Mouse (Mus musculus) limb, embryonic 13.5 days (tissue): ENCODE data around the gene Aven. TPM values are rescaled to one million over a fixed set of nuclear protein-coding genes. Genes with fewer than 3 reads are reported as not detected.

Source experiments
- ATAC-seq: fragments of 200-750 bp; cut with Nextera tagmentation; 2 replicates; pipeline ENCODE4 v1.8.0; 2017; ENCODE audit warnings: low read depth, moderate number of reproducible peaks, moderate TSS enrichment; ENCODE audit not compliant: low FRiP score
- H3K27ac ChIP-seq: fragments of 300-500 bp; sonication (generic); 2 replicates; pipeline ENCODE4 v1.5.1; 2015; ENCODE audit warnings: inconsistent platforms, mild to moderate bottlenecking, moderate library complexity
- H3K27me3 ChIP-seq: fragments of 300-500 bp; sonication (generic); 2 replicates; pipeline ENCODE4 v1.6.1; 2015; ENCODE audit warnings: mild to moderate bottlenecking, inconsistent platforms
- H3K36me3 ChIP-seq: fragments of 300-500 bp; sonication (generic); 2 replicates; pipeline ENCODE4 v1.6.1; 2015; ENCODE audit warnings: inconsistent platforms, mild to moderate bottlenecking, moderate library complexity
- H3K4me1 ChIP-seq: fragments of 300-500 bp; sonication (generic); 2 replicates; pipeline ENCODE4 v1.6.1; 2015; ENCODE audit warnings: inconsistent platforms
- H3K4me2 ChIP-seq: fragments of 300-500 bp; sonication (generic); replicated peaks from 2 replicates; pipeline ENCODE4 v1.6.1; 2015; ENCODE audit warnings: inconsistent platforms, mild to moderate bottlenecking, moderate library complexity
- H3K4me3 ChIP-seq: fragments of 300-500 bp; sonication (generic); 2 replicates; pipeline ENCODE4 v1.5.1; 2015; ENCODE audit warnings: moderate library complexity, mild to moderate bottlenecking, inconsistent platforms
- H3K9ac ChIP-seq: fragments of 300-500 bp; sonication (generic); 2 replicates; pipeline ENCODE4 v1.6.1; 2015; ENCODE audit warnings: mild to moderate bottlenecking, inconsistent platforms
- H3K9me3 ChIP-seq: fragments of 300-500 bp; sonication (generic); 2 replicates; pipeline ENCODE4 v1.6.1; 2016; ENCODE audit warnings: inconsistent platforms
- WGBS: fragments of 180-500 bp; shearing (Covaris S2); methylation state at CpG from one replicate; pipeline ENCODE4 v1.1.7; 2015; 5-methylcytosine and 5-hydroxymethylcytosine counted together
- microRNA-seq: library from miRNA; unstranded; fragments of <30 nt; microRNA quantifications from one replicate; pipeline ENCODE4, GENCODE M21; 2016
- polyA plus RNA-seq: library from polyadenylated mRNA; unstranded; fragments of >200 nt; fragmentation: Nextera tagmentation; extraction: Ambion mirVana; gene quantifications from 2 replicates; pipeline ENCODE4 v1.2.1, GENCODE M21; 2015

Aven gene
- polyA plus RNA-seq, 1 experiment from 2014 or later = 6.8 TPM

DNA sequence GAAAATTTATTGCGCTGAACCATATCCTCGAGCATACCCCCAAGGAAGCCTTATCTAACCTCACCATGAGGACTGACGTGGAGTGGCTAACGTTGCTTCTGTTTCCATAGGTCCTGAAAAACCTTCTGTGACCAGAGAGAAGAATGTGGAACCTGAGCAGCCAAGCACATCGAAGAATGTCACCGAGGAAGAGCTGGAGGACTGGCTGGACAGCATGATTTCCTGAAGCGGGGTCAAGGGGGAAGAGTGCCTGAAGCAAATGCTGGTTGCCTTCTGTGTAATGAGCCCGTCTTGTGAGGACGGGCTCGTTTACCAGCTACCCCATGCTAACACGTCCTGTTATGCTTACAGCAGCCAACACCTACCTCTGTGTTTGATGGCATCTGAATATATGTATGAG is 137.9 kb downstream of the Aven start:
- no peaks in the 10 kb centered on the region for H3K4me1 ChIP-seq
- no peak overlapping the region for H3K9ac ChIP-seq
- no peaks in the 10 kb centered on the region for H3K27me3 ChIP-seq
- ATAC-seq = no peak
- H3K36me3 ChIP-seq = no peaks in the 10 kb centered on the region
- no peak overlapping the region for H3K27ac ChIP-seq
- H3K4me2 ChIP-seq = no peak overlapping the region
- 80% methylated on average over 11 of the region's 11 CpGs for WGBS
- no peak overlapping the region for H3K4me3 ChIP-seq
- no peaks in the 10 kb centered on the region for H3K9me3 ChIP-seq

DNA sequence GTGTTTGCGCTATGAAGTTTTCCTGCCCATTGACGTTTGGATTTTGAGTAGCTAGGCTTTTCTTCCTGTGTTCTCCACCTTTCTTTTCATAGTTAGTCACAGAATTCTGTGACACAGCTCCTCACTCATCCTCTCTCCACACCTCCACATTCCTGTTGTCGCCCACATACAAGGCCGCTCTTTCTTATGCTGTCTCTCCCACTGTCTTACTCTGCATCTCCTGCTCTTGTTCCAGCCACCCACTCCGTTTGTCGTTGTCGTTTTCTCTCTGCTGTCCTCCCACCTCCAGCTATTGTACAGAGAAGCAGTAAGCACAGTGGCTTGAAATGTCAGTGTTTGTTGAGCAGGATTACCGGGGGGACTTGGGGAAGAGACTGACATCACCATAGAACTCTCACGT is 139.8 kb downstream of the Aven start:
- Histone ChIP-seq H3K9ac (no peak overlapping the region), H3K27me3 (no peaks in the 10 kb centered on the region), H3K4me1 (no peaks in the 10 kb centered on the region), H3K36me3 (no peaks in the 10 kb centered on the region), H3K9me3 (no peaks in the 10 kb centered on the region), H3K4me3 (no peak overlapping the region), H3K4me2 (no peak overlapping the region), H3K27ac (no peak overlapping the region)
- 93% methylated on average over 9 of the region's 9 CpGs for WGBS
- ATAC-seq = no peak

DNA sequence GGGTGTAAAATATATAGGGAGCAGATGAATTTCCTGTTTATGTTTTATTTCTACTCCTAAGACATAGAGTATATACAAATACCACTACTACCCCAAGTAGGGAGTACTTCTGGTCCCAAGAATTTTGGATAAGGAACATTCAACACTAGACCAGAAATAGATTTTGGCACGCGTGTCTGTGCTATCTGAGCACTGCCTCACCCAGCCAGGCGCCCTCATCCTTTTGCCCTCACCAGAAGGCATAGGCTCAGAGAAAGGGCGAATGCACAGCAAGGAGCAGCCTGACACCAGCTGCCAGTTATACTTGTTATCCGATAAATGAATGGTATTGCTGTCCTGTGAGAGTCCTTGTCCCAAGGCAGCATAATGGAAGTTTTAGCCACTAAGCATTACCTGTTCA is 144.4 kb downstream of the Aven start:
- WGBS = 94% methylated on average over 5 of the region's 5 CpGs

DNA sequence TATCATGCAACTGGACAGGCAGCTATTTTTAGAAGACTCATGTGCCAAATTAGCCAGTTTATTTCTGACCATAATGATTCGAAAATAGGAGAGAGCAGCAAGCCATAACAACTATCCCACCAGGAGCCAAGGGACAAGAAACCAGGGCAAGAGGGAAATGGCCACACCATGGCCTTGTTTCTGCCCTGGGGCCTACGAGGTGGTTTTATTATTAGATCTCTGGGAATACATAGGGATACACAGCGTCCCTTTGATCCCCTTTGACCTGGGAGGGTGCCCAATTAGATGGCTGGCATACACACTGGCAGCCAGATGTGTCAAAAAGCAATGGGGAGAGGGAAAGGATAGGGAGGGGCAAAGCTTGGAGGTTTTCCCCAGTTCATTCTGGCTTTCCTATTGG is 161.1 kb downstream of the Aven start:
- H3K4me3 ChIP-seq = no peak overlapping the region
- no peak for ATAC-seq

More for the DNA sequence above, 144.4 kb downstream of the Aven start:
- Histone ChIP-seq H3K4me1 (no peaks in the 10 kb centered on the region), H3K27ac (no peak overlapping the region), H3K36me3 (no peaks in the 10 kb centered on the region), H3K9ac (no peak overlapping the region), H3K27me3 (no peaks in the 10 kb centered on the region), H3K4me2 (no peak overlapping the region), H3K4me3 (no peak overlapping the region), H3K9me3 (no peaks in the 10 kb centered on the region)
- no peak for ATAC-seq

DNA sequence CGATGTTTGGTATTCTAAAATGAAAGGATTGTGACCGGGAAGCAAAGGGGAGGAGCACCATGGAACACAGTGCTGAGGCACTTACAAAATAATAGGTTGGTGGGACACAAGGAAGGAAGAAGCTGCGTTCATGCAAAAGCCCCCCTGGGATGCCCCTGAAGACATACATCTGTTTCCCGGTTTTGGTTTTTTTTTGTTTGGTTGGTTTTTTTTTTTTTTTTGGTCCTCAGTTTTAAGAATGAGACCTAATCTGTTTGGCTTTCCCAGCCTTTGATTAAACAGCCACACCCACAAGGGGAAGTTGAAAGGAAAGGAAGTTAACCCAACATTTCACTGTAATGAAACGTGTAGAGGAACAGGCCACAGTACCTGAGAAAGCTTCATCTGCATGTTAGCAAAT is 163.4 kb downstream of the Aven start:
- no peaks in the 10 kb centered on the region for H3K4me1 ChIP-seq
- H3K9ac ChIP-seq = no peak overlapping the region
- H3K4me2 ChIP-seq = no peak overlapping the region
- 62% methylated on average over 5 of the region's 5 CpGs for WGBS
- no peak for ATAC-seq
- H3K27me3 ChIP-seq = no peaks in the 10 kb centered on the region
- H3K27ac ChIP-seq = no peak overlapping the region
- no peaks in the 10 kb centered on the region for H3K36me3 ChIP-seq
- no peak overlapping the region for H3K4me3 ChIP-seq
- no peaks in the 10 kb centered on the region for H3K9me3 ChIP-seq

More for the DNA sequence above, 161.1 kb downstream of the Aven start:
- no peaks in the 10 kb centered on the region for H3K9me3 ChIP-seq
- no peak overlapping the region for H3K4me2 ChIP-seq
- H3K9ac ChIP-seq = no peak overlapping the region
- no peaks in the 10 kb centered on the region for H3K27me3 ChIP-seq
- H3K27ac ChIP-seq = no peak overlapping the region
- no peaks in the 10 kb centered on the region for H3K4me1 ChIP-seq
- H3K36me3 ChIP-seq = no peaks in the 10 kb centered on the region
- 38% methylated on average over 3 of the region's 3 CpGs for WGBS

DNA sequence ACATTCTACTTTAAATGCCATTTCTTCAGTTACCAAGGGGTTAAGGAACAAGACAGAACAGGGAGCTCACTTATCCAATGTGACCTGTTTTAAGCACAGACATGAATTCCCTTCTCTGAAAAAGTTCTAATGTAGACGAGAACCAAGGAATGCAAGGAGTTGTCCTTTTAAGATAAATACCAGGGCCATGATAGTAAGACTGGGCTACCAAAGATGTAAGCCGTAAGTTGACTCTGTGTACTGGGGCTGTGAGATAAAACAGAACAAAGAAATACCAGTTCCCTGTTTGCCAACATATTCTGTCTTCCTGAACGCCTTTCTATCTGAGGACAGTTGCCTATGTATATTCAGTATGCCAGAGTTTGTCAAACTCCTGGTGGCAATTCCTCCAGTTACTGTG is 176.7 kb downstream of the Aven start:
- H3K4me3 ChIP-seq = no peak overlapping the region
- H3K9ac ChIP-seq = no peak overlapping the region
- no peaks in the 10 kb centered on the region for H3K4me1 ChIP-seq
- H3K27me3 ChIP-seq = no peaks in the 10 kb centered on the region
- no peak overlapping the region for H3K27ac ChIP-seq
- WGBS = 82% methylated on average over 3 of the region's 3 CpGs
- H3K36me3 ChIP-seq = no peaks in the 10 kb centered on the region
- no peak overlapping the region for H3K4me2 ChIP-seq
- no peak for ATAC-seq
- H3K9me3 ChIP-seq = no peaks in the 10 kb centered on the region

DNA sequence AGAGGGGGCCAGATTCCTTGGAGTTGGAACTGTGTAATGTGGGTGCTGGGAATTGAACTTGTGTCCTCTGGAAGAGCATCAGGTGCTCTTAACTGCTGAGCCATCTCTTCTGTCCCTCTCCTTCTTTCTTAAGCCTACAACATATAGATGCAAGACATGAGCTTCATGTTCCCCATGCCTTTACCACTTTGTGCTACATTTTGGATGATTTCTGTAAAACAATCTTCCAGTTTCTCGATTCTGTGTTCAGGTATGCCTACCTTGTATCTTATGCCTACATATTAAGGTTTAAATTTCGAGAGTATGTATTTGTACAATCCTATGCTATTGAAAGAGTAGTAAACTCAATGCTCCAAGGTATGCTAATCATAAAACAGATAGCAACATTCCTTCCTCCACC is 183.4 kb downstream of the Aven start:
- 80% methylated on average over 2 of the region's 2 CpGs for WGBS
- Histone ChIP-seq H3K27ac (no peak overlapping the region), H3K27me3 (no peaks in the 10 kb centered on the region), H3K36me3 (no peaks in the 10 kb centered on the region), H3K9me3 (no peaks in the 10 kb centered on the region), H3K4me2 (no peak overlapping the region), H3K4me3 (no peak overlapping the region), H3K9ac (no peak overlapping the region), H3K4me1 (0 out of 2 replicates have a peak, but pooled peaks cover 7% of the 10 kb centered on the region)
- no peak for ATAC-seq

DNA sequence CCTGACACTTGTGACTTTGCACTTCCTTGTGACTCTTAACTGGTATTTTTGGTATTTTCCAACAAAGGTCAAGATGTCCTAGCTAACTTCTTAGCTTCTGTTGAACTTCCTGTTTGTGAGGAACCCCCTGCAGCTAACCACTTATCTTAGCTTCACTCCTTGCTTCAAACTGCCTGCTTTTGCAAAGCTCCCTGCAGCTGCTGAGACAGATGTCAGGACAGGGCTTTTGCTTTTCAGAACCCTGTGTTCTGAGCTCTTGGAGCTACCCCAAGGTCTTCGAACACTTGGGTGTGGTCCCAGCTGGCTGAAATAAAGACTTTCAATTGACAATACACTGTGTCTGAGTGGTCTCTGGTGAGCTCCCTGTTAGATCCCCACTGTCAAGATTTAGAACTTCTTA is 184.0 kb downstream of the Aven start:
- ATAC-seq = no peak

DNA sequence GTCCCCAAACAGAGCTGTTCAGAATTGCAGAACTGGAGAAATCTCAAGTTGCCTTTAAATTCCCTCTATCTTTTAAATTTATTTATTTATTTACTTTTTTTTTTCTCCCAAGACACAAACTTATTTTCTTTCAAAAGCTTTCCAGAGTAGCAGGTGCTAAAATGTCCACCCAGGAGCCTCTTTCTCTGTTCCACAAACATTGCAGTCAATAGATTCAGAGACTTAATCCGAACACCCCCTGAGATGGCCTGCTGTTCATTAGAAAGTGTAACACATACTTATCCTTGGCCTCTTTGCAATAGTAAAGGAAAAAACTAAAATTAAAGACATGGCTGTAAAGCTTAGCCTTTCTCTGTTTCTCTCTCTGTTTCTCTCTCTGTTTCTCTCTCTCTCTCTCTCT is 184.5 kb downstream of the Aven start:
- 53% methylated on average over 1 of the region's 1 CpGs for WGBS
- H3K27me3 ChIP-seq = no peaks in the 10 kb centered on the region
- no peak overlapping the region for H3K4me2 ChIP-seq
- 0 out of 2 replicates have a peak, but pooled peaks cover 7% of the 10 kb centered on the region for H3K4me1 ChIP-seq
- no peak overlapping the region for H3K4me3 ChIP-seq
- no peak overlapping the region for H3K27ac ChIP-seq
- no peak overlapping the region for H3K9ac ChIP-seq
- no peaks in the 10 kb centered on the region for H3K36me3 ChIP-seq
- no peak for ATAC-seq
- no peaks in the 10 kb centered on the region for H3K9me3 ChIP-seq

More for the DNA sequence above, 184.0 kb downstream of the Aven start:
- Histone ChIP-seq H3K9me3 (no peaks in the 10 kb centered on the region), H3K9ac (no peak overlapping the region), H3K27ac (no peak overlapping the region), H3K4me1 (0 out of 2 replicates have a peak, but pooled peaks cover 7% of the 10 kb centered on the region), H3K4me2 (no peak overlapping the region), H3K36me3 (no peaks in the 10 kb centered on the region), H3K4me3 (no peak overlapping the region), H3K27me3 (no peaks in the 10 kb centered on the region)
- 51% methylated on average over 1 of the region's 1 CpGs for WGBS

DNA sequence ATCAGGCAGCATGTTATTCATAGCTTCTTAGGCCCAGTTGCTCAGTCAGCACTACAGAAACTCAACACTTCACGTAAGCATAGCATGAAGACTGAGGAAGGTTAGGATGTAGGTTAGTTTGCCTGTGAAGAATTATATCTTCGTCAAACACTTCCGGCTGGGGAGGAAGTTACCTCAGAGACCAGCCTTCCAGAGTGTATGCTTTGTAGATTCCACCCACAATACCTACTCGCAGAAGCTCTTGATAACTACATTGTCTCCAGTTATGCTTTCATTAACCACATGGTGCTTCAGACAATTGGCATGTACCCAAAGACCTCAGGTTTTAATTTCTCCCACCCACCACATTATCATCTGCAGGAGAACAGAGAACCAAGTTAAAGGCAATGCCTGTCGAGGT is 189.1 kb downstream of the Aven start:
- Histone ChIP-seq H3K4me3 (no peak overlapping the region), H3K4me1 (0 out of 2 replicates have a peak, but pooled peaks cover 7% of the 10 kb centered on the region), H3K9me3 (no peaks in the 10 kb centered on the region), H3K27ac (no peak overlapping the region), H3K27me3 (no peaks in the 10 kb centered on the region), H3K36me3 (no peaks in the 10 kb centered on the region), H3K4me2 (no peak overlapping the region), H3K9ac (no peak overlapping the region)
- 84% methylated on average over 5 of the region's 5 CpGs for WGBS
- no peak for ATAC-seq

Small RNA genes lying within 50 kb of the gene (microRNA-seq; reads per million reads assigned to microRNA genes)
- not detected for gene Gm44374

Other genes starting within 250 kb of the Aven start
- gene Nutm1, start 233.7 kb upstream of the Aven start, polyA plus RNA-seq = not detected in 2 replicates
- 189 and 193 TPM in 2 replicates for gene Nop10, start 231.0 kb upstream of the Aven start, polyA plus RNA-seq
- gene Slc12a6, start 227.1 kb upstream of the Aven start, polyA plus RNA-seq = 9.2 and 9.5 TPM in 2 replicates
- gene Gm21985, start 226.7 kb upstream of the Aven start, polyA plus RNA-seq = not detected in 2 replicates
- gene Emc4, start 124.9 kb upstream of the Aven start, polyA plus RNA-seq = 114 and 116 TPM in 2 replicates
- 48.4 and 53.0 TPM in 2 replicates for gene Katnbl1, start 113.8 kb upstream of the Aven start, polyA plus RNA-seq
- gene Emc7, start 38.0 kb upstream of the Aven start, polyA plus RNA-seq = 15.5 and 17.0 TPM in 2 replicates
- not detected in 2 replicates for gene Chrm5, start 12.2 kb upstream of the Aven start, polyA plus RNA-seq